Mouse (Mus musculus) layer of hippocampus, postnatal 14 days (tissue): ENCODE data around the gene Gm49630. TPM values are rescaled to one million over a fixed set of nuclear protein-coding genes. Genes with fewer than 3 reads are reported as not detected.
"Not testable (repeated sequence)": the region's sequence is repeated elsewhere in the genome, so short reads cannot be mapped to it uniquely, and the experiment has no call there.

ENCODE experiments used
- DNase-seq, 2 experiments: peaks; one replicate each; pipeline ENCODE4 v3.0.0; 2021 to 2022; ENCODE audit warnings: low spot score in 2 of 2, mixed read lengths in 1 of 2
- total RNA-seq, 2 experiments: library from RNA; stranded (reverse); gene quantifications; 2 replicates each; pipeline ENCODE4 v1.2.3; 2021

Gm49630 gene
- total RNA-seq, 2 experiments from 2014 or later, result not detected

- DNase-seq, result not testable (repeated sequence)
Observed at GRCm38 (mm10) chr17:7369401-7369800, 2.4 kb downstream of the Gm49630 start.

- DNase-seq, result peak in 1 of 2 experiments; percentile 18
Observed at GRCm38 (mm10) chr17:7366676-7367374, 5.0 kb downstream of the Gm49630 start.

DNA sequence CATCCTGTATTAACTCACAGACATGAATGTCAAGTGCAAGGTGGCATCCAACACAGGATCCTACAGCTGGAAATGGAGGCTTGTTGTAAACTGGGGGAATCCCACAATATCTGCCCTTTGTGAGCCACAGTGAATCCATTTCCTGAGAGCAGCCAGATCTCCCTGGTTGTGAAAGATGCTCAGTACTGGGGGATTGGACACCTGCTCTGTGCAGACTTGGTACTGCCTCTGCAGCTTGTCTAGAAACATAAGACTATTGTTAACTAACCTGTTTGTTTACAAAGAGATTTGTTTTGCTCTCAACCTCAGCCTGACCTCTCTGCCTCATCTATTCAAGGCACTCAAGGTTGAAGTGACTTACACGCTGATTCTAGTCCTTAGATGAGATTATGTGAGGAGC is 5.5 kb downstream of the Gm49630 start:
- not testable (repeated sequence) for DNase-seq

DNA sequence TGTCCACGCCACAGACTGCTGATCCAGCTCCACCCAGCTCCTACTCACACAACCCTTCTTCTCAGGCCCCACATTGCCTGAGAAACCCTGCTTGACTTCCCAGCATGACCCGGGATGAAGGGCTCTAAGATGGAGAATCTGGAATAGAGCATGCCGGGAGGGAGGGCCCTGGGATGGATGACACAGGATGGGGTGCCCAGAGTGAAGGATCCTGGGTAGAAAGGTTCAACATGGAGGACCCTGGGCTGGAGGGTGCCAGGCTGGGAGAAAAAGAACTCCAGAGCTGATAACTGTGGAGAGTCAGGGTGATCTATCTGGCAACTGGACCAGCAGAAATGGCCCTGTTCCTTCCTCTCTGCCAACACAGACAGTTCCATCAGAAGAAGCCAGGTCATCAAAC is 6.2 kb downstream of the Gm49630 start:
- not testable (repeated sequence) for DNase-seq

GRCm38 (mm10) chr17:7360749-7361465 is 10.9 kb downstream of the Gm49630 start:
- DNase-seq, result peak in 1 of 2 experiments; percentile 45

- DNase-seq, result not testable (repeated sequence)
Observed at GRCm38 (mm10) chr17:7359806-7360205, 12.0 kb downstream of the Gm49630 start.

DNA sequence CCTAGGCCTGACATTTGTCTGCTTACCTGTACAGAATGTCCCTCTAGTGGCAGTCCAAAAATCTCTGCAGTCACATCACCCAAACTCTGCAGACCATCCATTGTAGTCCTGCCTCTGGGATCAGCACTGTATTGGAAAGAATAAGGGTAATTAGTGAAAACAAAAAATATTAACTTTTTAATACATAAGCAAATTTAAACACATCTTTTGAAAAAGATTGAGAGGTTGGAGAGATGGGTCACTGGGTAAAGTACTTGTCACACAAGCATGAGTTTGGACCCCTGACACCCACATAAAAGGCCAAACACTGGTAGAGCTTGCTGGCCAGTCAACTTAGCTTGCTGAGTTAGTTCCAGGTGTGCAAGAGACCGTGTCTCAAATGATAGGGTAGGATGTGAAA is 19.2 kb downstream of the Gm49630 start, which contains the start of gene Ttll2:
Gene Ttll2 (minus strand): TSS at position 101 of the 400 bp plus-strand sequence.
- not testable (repeated sequence) for DNase-seq

DNA sequence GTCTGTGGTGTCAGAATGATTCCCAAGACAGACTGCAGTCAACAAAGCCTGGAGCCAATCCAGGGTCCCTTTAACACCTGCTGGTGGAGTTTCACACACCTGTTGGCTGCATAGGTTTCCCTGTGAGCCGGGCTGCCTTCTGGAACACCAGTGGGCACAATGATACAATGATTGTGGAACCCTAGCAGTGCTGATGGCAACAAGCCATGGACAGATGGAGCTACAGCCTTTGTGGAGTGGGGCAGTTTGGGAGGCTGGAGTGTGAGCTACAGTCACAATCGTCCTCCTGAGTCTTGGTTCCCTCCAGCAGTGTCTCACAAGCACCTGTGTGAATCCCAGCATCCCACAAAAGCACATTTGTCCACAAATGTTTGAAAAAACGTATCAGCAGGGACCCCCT is 23.0 kb downstream of the Gm49630 start:
- not testable (repeated sequence) for DNase-seq

DNA sequence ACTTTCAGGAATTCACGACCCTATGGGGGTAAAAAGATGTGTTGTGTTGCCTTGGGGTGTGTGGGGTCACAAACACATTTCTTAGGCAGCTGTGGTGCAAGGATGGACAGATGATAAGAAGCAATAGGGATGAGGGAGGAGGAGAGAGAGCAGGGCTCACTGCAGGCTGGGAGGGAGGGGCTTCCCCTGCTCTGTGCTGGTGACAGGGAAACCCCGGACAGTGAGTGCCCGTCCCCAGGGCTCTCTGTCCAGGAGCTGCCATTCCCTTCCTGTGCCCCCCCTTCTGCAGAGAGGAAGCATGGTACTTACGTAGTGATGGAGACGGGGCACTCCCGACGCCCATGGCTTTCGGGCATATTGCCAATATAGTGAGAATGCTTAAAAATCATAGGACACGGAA is 34.4 kb downstream of the Gm49630 start:
- DNase-seq, result not testable (repeated sequence)

DNA sequence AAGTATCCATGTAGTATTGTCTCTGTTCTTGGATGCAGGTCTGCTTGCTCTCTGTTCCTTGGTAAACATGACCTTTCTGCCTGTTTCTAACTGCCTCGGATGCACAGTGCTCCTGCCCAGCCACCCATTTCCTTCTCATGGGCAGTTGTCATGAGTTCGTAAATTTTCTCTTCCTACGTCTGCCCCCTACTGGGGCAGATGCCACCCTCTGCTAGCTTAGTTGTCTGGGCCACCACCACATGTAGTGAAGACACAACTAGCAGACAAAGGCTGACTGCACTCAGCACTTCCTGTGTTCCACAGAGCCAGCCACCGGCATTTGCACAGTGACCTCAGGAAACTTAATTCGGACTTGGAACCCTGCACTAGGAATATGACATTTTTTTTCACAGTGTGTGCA is 39.0 kb downstream of the Gm49630 start:
- not testable (repeated sequence) for DNase-seq

DNA sequence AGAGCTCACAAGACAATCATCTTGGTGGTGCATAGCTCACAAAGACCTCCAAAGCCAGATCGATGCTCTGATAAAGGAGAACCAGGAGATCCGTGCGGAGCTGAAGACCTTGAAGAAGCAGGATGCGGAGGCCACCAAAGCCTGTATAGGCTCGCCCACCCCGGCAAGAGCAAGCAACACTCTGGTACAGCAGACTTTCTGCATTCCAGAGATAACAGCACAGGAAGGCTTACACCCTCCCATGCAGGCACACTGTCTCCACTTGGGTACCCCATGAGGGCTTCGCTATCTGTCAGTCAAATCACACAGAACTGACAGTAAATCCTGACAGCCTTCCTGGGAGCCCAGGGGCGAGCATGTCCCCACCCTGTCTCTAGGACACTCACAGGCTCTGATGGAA is 45.4 kb downstream of the Gm49630 start:
- not testable (repeated sequence) for DNase-seq

DNA sequence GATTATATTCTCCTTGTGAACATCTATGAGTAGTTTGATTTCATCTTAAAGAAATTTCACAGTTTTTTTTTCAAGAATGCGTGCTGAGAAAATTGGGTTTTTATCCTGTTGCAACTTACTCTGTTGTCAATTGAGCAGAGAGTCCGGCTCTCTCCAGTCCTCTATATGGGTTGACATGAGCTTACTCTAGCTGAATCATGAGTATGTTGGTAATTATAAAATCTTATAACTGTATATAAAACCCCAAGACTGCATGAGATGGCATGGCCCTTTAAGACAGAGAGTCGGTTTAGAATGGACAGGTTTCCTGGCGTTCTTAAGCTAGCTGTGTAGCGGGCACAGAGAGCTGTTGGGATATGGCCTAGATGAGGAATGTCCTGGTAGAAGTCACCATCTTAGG is 47.4 kb downstream of the Gm49630 start, which contains the start of gene Tcp10a:
Gene Tcp10a (plus strand): TSS at position 301 of the 400 bp plus-strand sequence.
- DNase-seq, result not testable (repeated sequence)

GRCm38 (mm10) chr17:7319789-7320188 is 52.0 kb downstream of the Gm49630 start:
- DNase-seq, result not testable (repeated sequence)

DNA sequence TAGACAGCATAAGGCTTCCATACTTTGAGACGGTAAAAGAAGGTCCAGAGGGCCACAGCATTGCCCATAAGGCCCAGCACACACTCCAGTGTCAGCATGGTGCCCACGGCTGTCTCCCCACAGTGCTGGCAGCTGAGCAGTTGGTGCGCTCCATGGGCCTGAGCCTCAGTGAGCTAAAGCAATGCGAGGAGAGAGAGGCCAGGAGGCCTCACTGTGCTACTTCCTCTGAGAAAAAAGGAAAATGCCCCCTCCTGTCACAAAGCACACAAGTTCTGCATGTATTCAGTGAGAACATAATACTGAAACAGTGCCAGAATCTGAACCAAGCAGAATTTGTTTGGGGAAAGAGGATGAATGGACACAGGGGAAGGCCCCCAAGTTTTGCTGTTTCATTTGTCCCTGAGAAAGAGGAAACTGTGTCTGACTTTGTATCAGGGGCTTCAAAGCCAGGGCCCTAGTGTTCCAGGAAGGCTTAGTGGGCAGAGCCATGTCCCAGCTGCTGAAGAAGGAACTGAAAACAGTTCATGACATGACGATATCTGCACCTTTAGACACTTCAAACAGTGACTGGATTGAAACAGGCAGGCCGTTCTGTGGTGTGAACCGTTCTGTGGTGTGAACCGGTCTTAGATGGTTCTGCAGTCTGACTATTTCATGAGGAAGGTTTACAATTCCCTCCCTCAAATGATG is 55.9 kb downstream of the Gm49630 start:
- not testable (repeated sequence) for DNase-seq

DNA sequence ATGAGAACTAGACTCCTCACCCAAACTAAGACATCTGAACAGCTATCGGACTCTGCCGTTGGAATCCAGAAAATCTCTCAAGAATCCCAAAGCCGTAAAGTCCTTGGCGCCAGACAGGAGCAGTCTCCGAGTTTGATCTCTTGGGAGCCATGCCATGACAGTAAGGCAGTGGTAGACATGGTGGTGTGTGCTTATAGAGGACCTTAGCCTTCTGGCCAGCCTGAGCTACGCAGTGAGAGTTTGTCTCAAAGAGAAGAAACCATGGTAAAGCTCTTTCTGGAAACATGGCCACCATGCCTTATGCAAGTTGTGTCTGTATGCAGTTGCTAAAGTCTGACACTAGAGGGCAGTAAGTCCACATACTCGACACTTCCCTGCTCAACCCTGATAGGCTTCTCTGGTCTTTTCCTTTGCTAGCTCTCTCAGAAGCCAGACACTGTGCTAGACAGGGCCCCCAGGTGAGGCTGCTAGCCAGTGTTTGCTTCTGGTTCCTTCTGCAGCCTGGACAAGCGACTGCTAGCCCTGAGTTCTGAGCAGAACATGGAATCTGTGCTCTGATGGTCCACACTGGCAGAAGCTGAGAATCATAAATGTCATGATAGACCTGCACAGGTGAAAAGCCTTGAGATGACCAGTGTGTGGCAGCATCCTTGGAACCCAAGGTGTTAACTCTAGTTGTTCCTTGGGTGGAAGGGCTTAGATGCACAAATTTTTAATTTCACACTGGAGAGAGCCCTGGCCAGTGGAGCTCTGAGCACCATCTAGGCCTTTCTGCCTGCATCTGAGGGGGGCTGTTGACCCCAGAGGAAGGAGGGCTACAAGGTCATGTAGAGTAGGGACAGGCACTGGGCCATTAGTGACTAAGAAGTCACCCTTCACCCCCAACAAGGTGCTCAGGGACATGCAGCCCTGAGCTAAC is 65.2 kb downstream of the Gm49630 start:
- DNase-seq, result peak; percentile 68 to 78

Other genes with a start within 250 kb of the Gm49630 start
- 10 to 100 TPM; 29.2 to 30.0 TPM for gene Rps6ka2, start 201.9 kb downstream of the Gm49630 start, total RNA-seq
- under 1 TPM in 1 of 2 experiments, not detected in 1; 0.16 TPM for gene Tcp10a, start 47.3 kb downstream of the Gm49630 start, total RNA-seq
- not detected for gene Ttll2, start 19.3 kb downstream of the Gm49630 start, total RNA-seq
- gene Unc93a2, start 13.5 kb upstream of the Gm49630 start, total RNA-seq, result not detected